Mouse (Mus musculus) naive thymus-derived CD4-positive, alpha-beta T cell, adult 2 months (primary cell): ENCODE measurements around the gene Wfikkn1.

ENCODE experiments used
- DNase-seq: peaks from one replicate; pipeline ENCODE4 v3.0.0-alpha.2; 2011; ENCODE audit warnings: low read depth

Gene Wfikkn1

DNA sequence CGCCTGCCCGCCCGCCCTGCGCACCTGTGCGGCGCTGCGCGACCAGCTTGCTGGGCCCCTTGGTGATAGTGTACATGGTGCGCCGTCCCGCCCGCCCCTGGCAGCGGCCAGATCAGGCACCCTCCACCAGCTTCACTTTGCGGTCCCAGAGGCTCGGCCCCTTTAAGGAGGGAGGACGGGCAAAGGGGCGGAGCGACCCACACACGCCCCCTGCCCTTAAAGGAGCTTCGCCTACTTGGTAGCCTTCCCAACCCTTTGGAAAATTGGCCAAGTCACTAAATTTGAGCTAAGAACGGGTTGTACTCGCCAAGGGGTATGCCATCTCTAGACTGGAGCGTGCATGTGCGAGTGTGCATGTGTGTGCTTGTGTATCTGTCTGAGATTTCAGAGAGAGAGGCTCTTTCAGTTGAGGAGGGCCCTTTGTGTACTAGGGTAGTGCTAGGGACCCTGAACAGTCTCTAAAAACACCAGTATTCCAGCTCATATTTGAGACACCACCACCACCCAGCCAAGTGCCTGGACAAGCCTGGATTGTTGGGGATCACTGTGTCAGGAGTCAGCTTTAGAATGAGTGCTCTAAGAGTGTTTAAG lies 12.0 kb downstream of the Wfikkn1 start, which contains the start of gene Mcrip2:
TSS of gene Mcrip2 (minus strand) at position 164 of the 591 bp plus-strand sequence.
- peak; percentile 73 for DNase-seq

DNA sequence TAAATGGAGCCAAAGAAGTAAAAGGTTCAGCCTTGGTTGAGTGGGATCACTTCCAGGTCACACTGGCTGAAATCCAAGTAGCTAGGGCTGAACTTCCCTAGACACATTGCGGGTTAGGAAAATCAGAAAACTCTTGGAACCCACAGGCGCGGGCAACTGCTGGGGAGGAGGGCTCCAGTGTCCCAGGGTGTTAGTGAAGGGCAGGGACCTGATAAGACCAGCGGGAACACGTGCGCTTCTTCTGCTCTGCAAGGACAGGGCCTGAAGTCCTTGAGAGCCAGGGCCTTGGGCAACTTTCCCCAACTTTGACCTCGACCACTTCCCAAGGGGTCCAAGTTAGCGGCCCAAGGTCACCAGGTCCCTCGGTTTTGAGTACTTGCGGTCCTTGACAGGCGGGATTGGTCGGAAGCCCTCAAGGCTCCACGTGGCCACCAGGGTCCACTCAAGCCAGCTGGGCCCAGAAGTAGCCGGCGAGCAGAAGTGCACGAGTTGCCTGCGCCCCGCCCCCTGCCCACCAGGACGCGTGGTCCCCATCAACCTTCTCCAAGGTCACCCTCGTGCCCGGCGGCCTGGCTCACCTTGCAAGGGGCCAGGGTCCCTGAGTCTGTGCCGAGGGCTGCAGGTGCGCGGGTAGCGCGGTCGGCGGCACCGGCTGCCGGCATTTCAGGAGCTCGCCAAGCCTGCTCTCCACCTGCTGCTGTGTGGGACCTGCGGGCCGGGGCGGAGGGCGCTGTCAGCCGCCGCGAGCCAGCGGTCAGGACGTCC lies 12.6 kb downstream of the Wfikkn1 start:
- peak; percentile 36 for DNase-seq

DNA sequence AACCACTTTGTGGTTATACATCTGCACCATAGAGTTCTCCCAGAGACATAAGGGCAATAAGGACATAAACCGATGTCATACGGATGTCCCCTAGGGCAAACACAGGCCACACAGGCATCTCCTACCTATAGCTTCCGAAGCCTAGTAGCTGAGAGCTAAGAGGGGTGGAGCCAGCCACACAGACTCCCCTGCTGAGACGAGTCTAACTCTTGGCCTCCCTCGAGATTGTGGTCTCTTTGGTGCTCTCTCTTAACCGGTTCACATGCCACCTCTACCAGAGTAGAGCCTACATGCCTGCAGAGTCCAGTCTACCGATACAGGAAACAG lies 13.2 kb downstream of the Wfikkn1 start:
- peak; percentile 62 for DNase-seq

DNA sequence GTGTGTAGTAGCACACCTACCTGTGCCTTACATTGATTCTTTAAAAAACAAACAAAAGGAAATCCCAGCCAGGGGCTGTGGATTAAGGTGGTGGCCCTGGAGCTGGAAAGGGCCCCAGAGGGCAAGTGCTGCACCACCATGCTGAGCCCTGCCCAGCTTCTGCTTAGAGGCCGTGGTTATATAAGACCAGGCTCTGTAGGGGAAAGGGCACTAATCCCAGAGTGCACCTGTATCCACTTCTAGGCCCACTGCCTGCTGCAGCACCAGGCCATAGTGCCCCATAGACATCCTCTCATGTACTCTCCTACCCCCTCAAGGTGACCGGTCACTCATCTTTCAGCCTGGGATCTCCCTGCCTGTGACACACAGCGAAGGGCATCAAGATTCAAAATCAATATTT lies 14.5 kb downstream of the Wfikkn1 start:
- no peak for DNase-seq

DNA sequence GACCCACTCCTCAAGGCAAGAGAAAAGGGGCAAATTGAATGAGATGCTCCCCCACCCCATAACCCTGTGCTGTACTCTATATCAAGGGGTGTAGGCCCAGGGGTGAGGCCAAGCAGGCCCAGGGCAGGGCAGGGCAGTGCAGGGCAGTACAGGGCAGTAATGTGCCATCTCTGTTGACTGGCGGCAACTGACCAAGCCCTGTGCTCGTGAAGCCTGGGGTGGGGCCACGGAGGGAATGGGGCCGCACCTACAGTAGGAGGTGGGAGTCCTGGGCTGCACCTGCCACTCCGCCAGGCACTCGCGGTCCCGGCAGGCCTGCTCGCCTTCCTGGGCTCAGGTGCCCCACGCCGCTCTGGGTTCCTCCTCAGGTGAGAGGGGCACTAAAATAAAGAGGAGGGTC lies 15.4 kb downstream of the Wfikkn1 start:
- DNase-seq = no peak

DNA sequence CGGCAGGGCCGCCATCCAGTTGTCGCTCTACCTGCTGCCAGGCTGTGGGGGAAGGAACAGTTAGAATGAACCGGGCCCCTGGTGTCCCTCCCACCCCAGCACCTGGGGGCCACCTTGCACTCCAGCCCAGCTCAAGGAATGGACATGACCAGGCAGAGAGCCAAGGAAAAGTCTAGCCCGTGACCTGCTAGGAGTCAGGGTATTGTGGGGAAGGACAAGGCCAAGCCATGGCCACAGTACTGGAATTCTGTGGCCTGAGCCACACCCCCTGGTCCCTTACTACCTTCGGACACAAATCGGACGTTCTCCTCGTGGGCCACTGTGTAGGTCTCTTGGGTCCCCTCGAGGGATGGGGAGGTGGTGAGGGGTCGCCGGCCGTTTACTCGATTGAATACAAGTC lies 16.3 kb downstream of the Wfikkn1 start:
- no peak for DNase-seq

DNA sequence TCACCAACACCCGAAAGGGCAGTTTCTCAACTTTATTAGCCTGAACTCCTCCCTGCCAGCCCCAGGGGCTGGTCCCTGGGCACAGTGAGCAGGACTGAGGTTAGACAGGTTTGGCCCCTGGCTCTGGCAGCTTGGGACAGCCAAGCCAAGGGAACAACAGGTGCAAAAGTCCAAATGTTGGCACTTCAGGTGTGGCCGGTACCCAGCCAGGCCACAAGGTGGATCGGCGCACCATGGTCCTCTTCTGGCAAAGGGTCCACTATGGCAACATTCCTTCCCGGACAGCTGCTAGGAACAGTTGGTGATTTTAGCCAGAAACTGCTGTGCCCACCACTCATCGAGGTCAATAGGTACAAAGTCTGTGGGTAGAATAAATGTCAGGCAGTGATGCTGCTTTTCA lies 17.0 kb downstream of the Wfikkn1 start:
- DNase-seq = no peak

DNA sequence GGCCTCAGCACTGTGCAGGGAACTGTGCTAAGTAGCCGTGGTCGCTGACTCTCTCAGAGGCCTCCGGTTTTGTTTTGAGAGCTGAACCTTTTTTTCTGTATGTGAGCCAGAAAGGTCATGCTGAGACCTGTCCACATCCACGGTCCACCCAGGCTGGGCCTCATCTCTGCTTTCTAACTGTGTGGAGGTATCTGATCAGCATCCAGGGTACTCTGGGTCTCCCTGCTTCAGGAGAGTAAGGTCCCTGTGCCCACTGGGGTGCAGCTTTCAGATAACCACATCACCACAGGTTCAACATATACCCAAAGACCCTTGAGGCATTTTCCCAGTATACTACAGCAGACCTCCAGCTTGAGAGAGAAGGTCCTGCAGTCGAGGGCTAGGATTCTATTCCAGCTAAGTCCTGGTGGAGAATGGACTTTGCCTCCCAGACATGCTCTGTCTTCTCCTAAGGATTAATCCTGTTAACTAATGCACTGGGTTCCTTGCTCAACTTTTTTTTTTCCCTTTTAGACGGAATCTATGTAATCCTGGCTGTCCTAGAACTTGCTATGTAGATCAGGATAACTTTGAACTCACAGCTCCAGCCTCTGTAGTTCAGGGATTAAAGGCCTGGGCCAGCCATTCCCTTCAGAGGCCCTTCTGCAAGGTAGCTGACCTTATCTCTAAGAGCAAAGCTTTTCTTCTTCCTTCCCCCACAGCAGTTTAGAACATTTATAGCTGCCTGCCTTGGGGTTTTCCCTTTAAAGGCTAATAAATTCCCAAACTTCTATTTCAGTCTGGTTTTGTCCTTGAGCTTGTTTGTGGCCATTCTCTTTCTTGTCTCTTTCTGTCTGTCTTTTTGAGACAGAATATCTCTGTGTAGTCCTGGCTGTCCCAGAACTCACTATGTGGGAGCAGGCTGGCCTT lies 18.7 kb downstream of the Wfikkn1 start:
- no peak for DNase-seq

DNA sequence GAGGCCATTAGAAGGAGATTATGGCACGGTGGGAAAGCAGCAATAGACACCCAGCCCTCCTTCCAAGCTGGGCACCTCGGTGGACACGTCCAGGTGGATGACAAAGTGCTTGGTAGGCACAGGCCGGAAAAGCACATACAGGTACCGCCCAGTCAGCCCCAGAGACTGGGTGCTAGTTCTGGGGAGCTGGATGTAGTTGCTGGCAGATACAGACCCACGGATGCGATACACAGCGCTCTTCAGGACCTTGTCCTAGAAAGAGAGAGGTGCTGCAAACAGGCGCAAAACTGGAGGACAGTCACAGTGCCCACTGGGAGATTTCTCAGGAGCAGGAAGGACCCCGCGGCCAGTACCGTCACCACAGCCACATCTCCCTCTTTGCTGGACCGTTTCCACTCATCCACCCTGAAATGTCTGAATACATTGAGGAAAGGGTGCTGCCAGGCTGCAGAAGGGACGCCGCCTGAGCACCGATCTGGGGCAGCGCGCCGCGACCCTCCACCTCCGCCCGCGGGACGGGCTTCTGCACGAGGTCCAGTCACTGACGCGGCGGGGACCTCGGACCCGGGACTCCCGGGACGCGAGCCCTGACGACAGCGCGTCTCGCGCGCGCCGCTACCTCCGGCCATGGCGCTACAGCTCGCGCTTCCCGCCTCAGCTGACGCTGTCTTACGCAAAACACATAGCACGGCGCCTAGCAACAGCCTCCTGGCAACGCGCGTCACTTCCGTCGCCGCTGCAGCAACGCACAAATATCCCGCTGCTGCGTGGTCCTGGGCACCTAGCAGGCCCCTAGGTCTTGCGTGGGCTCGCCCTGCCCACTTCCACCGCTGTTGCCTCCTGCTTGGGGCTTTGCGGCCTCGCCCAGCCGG lies 19.6 kb downstream of the Wfikkn1 start, which contains the start of gene Wdr90:
TSS of gene Wdr90 (minus strand) at position 670 of the 872 bp plus-strand sequence.
- peak; percentile 94 for DNase-seq

DNA sequence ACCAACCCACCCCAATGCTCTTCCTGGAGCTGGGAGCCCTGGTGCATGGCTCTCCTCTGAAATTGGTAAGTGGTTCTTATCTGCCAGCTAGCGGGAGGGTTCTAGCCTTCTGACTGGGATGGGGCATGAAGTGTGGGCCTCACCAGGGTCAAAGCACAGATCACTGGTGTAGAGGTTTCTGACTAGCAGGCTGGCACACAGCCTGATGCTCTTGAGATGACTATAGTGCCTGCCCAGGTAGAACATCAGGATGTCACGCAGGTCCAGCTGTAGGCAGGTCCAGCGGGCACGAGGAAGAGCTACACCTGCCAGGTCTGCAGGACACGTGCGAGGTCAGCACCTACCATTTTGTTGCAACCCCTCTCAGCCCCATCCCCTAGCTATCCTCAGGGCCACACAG lies 20.4 kb downstream of the Wfikkn1 start:
- no peak for DNase-seq

DNA sequence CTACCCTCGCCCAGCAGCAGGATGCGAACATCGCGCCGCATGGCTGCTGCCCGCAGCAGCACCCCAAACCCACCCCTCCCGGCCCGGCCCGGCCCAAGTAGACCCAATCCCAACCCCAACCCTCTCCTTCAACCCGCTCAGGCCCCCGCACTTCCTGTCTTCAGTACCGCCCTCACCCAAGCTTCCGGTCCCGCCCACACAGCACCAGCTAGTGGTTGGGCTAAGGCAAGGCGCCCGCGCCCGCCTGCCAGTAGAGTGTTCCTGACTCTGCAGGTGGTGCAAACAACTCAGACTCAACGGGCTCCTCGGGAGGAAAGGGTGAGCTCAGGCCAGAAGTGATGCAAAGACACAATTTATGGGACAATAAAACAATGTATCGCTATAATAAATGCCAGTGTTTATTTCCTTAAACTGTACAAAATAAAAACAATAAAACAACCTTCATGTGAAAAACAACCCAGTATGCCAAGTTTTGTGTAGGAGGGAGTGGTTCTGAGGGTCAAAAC lies 36.2 kb downstream of the Wfikkn1 start, which contains the start of gene Rhot2:
TSS of gene Rhot2 (minus strand) at position 456 of the 506 bp plus-strand sequence.
- DNase-seq = peak; percentile 95

DNA sequence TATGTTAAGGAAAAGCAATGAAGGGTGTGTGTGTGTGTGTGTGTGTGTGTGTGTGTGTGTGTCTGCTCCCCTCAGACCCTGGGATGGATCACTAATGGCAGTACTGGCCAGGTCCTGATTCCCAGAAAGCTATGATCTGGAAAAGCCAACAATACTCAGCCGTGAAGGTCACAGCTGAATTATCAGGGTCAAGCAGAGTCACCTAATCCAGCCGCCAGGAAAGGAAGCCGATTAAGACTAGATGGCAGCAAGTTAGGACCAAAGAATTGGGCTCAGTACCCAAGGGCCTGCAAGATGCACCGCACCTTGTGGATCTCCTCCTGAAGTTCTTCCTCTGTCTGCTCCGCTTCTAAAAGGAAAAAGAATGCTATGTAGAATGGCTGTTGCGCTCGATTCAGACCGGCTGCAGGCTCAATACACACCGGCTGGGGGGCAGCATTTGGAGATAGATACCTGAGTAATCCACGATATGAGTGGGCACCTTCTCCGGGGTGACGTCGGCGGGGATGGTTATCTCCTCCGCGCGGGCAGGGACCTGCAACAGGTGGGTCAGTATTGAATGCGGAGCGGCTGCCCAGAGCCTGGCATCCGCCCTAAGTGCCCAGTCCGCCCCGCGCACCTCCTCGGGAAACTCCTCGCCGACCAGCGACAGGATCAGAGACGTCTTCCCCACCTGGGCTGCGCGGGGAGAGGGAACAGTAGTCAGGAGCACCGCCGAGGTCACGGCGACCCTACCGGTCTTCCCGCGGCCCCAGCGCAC lies 36.8 kb downstream of the Wfikkn1 start:
- no peak for DNase-seq

DNA sequence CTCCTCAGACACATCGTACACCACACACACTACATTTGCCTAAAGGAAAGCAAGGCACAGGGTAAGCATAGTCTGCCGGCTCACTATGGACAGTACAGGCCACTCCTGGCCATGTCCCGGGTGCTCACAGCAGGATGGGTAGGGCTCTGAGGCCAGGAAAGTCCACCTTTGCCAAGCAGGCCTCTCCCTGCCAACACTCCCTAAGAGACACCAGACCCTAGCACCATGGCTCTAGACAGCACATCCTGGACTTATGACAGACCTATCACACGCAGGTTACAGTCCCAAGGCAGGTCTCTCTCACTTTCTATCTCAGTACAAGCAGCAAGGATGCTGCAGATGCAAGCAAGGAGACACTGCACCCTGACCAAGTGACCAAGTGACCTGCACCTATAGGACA lies 37.5 kb downstream of the Wfikkn1 start:
- DNase-seq = no peak

DNA sequence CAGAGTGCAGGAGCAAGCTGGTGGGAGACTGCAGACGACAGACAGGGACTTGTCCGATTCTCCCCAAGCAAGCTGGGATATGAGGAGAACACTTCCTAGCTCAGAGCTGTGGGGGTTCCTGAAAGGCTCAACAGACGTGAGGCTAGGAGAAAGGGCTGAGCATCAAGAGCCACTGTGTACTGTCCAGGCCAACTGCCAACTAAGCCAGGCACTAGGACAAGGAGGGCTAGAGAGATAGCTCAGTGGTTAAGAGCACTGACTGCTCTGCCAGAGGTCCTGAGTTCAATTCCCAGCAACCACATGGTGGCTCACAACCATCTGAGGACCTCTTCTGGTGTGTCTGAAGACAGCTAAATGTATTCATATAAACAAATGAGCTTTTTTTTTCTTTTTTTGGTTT lies 38.1 kb downstream of the Wfikkn1 start:
- peak; percentile 15 for DNase-seq

DNA sequence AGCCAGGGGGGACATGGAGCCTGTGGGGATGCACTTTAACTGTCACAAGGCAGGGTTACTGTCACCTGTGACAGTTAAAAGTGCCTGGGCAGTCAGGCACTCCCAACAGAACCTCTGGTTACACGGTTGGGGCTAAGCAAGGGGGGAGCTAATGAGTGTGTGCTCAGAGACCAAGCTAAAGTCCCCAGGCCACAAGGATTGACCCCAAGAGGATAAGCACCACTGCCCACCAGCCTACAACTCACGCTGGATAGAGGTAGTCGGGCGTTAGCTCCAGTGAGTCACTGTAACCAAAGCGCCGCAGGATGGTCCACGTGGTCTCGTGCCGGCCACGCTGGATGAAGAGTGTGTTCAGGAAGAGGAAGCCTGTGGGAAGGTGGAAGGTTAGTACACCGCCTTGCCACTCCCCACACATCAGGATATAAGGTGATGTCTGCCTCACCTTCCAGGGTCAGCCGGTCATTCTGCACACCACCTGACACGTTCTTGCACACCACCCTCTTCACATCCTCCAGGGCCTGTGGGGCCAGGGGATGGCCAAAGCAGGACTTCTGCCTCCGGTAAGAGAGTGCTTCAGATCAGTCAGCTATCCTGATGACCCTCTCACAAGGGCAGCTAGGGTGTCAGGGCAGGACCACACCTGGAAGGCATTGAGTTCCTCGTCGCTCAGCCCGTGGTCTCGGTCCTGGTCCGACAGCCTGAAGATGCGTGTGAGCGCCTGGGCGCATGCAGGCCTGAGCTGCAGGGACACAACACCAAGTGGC lies 39.4 kb downstream of the Wfikkn1 start, which contains the start of gene Gm20683:
TSS of gene Gm20683 (minus strand) at position 647 of the 764 bp plus-strand sequence.
- peak; percentile 14 for DNase-seq

DNA sequence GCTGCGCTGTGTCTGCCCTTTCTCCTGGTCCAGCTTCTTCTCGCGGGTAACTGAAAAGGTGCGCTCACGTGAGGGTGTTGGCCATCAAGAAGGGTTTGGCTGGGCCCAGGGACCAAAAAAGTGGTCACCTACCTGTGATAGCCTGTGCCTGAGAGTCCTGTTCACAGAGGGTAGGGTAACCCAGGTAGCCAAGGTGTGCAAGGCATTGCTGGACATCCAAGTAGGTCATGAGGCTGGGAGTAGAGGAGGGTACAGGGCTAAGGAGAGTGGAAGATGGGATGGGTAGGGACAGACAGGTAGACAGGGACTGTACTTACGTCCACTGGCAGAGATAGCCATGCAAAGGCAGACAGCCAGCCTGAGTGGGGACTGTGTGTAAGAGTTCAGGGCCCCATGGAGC lies 40.1 kb downstream of the Wfikkn1 start:
- no peak for DNase-seq

DNA sequence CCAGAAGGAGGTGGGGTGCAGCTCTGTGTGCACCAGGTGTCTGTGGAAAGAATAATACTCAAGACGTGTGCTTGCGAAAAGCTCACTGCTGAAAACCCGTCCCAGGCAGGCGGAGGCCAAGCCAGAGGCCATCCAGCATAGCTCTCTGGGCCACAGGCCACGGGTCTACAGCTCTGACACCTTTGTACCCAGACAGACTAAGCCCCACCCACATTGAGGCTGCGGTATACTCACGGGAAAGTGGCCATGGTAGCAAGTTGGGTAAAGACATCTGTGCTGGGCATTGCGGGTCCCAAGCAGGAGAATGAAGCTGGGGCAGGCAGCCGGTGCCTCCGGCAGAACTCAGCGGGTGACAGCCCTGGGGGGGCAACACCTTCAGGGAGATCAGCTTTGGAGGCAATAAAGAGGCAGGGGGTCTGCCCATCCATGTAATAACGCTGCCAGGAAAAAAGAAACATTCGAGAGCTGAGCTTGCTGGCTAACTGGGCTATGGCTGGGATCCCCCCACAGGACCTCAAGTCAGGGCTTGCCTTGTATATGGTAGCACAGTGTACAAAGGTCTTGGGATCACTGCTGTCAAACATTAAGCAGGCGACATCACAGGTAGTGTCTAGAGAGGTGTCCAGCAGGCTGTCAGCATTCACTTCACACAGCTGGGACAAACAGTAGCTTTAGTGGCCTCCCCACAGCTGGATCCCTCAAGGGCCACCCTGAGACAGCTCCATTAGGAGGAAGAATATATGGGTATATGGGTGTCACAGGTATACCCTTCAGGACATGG lies 41.0 kb downstream of the Wfikkn1 start:
- DNase-seq = no peak

DNA sequence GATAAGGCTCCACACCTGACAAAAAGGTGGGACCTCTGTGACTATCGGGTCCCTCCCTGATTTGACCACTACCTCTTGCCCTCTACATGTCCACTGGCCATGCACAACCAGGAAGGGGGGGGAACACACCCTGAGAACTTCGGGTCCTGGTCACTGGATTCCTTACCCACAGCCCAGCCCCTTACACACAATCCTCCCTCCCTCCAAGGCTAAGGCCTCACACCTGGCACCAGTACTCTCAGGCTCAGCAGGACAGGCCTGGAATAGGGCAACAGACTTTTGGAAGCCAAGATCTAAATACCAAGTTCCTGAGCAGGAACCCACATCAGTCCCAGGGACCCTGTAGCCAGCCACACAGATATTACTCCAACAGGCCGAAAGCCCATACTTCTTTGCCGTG lies 41.8 kb downstream of the Wfikkn1 start:
- no peak for DNase-seq

DNA sequence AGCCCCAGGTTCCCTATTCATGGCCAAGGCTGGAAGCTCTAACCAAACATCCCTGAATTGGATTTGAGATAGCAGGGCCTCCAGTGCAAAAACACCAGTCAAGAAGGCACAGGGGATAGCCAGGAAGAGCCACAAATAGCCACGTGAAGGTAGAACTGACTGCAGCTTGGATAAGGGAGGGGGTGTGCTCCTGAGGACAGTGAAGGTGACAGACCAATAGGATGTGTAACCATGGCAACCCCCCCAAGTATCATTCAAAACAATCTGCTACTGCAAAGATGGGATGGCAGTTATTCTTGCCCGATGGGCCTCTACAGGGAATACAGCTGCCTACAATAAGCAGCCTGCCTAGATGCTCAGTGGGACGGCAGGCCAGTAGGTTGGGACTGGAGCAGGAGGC lies 43.1 kb downstream of the Wfikkn1 start:
- DNase-seq = peak; percentile 32
